Mouse (Mus musculus): ENCODE data around the gene Ptbp2.

Gene Ptbp2

DNA sequence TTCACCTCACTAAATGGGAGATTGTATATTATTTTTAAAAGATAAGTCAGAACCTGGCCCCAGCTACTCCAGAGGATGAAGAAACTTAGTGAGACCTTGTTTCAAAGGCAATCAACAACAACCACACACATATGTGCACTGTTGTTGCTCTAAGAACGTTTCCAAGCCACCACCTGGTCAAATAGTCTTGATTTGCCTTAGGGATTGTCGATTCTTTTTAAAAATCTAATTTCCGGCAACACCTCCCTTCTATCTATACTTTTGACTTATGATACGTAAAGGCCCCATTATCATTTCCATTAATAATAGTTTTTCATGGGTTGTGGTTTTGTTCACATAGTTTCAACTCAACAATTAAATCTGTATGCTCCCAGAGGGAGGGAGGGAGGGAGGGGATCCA is at the start of gene Ptbp2:
Gene Ptbp2, minus strand, starts transcription at position 101 of the 400 bp plus-strand sequence.
- DNase-seq (ENCODE audit: low read depth, low spot score) = no peak

DNA sequence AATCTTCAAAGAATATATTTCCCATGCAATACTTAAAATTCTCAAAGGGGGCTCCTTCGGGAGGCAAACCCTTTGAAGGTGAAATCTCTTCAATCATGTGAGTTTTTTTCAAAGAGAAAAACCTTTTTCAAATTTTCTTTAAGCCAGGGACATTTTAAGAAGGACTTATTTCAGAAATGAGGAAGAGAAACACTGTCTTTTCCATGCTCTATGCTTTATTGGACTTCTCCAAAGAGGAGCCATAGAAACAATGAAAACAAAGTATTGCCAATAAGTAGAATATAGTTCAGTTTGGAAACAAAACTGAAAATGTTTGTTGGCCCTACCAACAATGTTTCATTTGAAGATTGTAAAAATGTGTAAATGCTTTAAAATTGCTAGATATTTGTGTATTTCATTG is 30.4 kb upstream of the Ptbp2 start:
- no peak for DNase-seq (ENCODE audit: low read depth, low spot score)

DNA sequence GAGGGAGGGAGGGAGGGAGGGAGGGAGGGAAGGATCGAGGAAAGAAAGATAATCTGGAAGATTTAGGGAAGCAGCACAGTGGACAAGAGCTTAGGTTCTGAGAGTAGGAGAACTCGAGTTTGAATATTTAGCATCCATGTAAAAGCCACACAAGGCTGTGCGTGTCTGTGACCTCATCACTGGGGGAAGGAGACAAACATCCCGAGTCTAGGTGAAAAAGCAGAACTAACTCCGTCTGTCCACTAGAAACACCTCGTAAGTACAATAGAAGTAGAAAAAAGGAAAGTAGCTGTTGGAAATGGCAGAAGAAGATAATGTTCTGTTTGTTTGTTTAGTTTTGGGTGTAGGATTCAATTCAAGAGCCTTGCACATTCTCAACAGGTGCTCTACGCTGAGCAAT is 21.9 kb upstream of the Ptbp2 start:
- DNase-seq (ENCODE audit: low read depth, low spot score) = no peak

DNA sequence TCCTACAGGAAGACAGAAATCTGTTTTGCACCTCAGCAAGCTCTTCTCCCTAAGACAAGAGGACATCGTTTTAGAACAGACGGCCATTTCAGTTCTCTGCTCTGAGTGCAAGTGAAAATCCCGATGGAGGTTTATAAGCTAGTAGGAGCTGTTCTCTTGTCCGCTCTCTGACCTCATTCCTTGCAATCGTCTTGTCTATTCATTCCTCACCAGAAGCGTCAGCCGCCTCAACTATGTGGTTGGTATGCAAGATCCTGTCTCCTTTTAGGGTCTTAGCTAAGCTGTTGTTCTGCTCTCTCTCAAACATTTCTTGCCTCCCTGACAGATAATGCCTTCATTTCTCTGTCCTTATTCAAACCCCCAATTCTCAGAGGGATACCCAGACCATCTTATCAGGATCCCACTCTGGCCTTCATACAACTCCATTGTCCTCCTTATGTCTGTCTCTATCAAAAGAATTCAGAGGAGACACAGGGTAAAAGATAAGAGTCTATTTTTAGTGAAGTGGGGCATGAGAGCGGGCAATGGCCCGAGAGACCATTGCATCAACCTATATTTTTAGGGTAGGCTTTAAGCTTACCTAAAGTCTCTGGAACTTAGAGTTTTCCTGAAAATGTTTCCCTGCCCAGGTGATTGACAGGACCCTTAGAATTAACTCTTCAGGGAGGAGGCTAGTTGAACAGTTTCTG is 10.6 kb upstream of the Ptbp2 start:
- no peak for DNase-seq (ENCODE audit: low read depth, low spot score)

DNA sequence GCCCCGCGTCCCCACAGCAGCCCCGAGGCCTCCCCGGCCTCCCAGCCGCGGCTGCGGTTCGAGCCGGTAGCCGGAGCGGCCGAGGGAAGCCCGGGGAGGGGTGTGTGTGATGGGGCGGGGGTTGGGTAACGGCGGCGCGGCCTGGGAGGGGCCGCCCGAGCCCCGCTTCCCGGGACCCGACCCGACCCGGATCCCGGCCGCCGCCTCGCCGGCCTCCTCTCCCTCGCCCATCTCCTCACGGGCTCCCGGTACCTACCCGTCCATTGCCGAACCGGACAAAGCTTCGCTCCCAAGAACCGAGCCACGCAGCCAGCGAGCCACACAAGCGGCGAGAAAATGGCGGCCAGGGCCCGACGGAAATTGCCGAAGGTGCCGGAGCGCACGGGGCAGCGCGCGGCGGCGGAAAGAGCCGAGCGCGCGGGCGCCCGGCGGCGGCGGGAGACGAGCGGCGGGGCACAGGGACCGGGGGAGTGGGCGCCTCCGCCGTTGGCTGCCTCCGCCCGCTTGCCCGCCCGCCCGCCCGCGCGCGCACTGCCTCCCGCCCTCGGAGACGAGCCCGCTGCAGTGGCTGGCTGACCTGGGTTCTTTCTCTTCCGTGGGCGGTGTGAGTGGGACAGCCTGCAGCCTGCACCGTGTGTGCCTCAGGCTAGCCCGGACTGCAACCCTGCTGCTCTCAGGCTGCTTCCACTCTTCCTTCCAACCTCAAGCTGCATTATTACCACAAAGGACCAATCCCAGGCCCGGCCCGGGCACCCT is 1.1 kb downstream of the Ptbp2 start:
- peak; percentile 84 for DNase-seq (ENCODE audit: low read depth, low spot score)

DNA sequence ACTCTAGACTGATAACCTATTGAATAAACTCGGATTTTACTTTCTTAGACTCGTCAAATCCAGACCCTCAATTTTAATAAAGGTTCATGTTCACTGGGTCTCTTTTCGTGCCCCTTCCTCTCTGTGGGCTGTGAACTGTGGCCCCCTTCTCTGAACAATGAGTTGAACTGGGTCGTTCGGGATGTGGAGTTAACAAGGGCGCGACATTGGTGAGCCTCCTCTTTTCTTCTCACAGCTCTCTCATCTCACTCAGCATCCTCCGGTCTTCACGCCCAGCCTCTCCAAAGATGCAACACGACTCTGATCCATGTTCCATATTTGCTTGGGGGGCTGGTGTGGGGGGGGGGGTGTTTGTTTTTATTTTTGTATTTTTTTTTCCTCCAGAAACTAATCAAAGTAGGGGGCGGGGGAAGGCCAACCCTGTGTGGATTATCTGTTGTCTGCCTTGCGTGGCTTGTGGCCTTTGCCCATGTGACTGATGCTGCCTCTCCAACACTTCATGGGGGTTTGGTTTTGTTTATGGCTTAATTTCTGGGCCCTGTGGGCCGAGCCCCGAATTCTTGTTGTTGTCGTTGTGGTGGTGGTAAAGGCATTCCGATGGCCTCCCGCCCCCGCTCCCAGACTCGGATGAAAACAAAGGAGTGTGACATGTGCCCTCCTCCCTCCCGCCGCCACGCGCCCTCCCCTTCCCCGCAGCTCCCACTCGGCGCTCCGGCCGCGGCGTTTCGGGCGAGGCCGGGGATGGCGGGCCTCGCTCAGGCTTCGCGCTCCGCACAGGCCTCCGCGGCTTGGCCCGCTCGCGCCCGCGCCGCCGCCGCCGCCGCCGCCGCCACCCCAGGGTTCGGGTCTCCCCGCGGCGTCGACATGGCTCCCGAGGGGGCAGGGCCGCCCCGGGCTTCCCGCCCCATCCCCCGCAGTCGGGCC is 2.0 kb downstream of the Ptbp2 start:
- DNase-seq (ENCODE audit: low read depth, low spot score) = peak; percentile 60

DNA sequence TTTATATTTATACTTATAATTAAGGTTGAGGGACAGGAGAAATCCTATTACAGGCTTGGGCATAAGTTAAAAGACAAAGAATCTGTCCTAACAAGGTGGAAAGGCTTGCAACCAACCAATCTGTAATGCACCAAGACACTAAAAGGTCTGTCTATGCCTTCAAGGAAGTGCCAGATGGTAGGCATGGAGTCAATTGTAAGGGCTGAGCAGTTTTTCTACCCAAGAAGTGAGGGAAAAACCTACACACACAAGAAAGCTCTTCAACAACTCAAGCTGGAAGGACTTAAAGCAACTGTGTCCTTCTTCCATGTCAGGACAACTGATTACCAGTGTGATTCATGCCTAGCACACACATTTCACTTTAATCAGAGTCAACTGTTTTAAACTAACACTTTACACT is 3.4 kb downstream of the Ptbp2 start:
- DNase-seq (ENCODE audit: low read depth, low spot score) = peak; percentile 28

DNA sequence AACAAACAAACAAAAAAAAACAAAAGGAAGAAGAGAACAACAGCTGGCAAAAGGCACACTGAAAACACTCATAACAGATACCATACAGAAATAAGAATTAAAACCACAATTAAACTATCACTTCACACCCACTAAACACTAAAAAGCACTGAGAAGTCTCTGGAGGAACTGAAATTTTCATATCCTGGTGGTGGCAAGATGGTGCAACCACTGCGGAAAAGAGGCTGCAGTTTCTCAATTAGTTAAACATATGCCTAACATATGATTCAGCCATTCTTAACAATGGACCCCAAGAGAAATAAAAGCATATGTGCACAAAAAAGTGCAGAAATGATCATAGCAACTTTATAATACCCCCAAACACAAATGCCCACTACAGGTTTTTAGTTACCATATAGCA is 5.0 kb downstream of the Ptbp2 start:
- no peak for DNase-seq (ENCODE audit: low read depth, low spot score)

DNA sequence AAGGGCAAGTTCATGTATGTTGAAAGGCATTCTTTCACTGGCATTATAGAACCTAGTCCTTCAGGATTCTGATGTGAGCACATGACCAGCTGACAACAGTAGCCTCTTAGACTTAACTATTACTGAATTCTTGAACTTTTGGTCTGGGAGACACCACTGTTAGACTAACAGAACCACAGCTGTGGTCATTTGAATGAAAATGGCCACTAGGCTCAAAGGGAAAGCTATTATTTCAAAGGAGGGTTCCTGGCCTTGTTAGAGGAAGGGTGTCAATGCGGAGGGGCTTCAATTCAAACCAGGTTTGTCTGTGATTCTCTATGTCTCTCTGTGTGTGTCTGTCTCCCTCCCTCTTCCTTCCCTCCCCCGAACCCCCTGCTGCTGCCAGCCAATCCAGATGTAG is 5.8 kb downstream of the Ptbp2 start:
- DNase-seq (ENCODE audit: low read depth, low spot score) = no peak

DNA sequence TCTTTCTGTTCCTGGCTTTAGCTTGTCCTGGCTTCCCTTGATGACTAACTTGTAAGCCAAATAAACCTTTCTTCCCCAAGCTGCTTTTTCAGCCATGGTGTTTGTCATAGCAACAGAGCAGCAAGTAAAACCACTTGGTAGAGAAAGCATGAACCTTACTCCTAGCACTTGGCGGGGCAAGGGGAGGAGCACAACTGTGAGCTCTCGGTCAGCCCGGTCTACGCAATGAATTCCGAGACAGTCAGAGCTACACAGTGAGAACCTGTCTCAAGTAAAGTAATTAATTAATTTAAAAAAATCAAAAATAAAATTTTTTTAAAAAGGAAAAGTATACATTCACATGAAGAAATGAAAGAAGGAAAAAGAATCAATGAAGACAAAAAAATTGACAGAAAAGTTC is 8.1 kb downstream of the Ptbp2 start:
- no peak for DNase-seq (ENCODE audit: low read depth, low spot score)

DNA sequence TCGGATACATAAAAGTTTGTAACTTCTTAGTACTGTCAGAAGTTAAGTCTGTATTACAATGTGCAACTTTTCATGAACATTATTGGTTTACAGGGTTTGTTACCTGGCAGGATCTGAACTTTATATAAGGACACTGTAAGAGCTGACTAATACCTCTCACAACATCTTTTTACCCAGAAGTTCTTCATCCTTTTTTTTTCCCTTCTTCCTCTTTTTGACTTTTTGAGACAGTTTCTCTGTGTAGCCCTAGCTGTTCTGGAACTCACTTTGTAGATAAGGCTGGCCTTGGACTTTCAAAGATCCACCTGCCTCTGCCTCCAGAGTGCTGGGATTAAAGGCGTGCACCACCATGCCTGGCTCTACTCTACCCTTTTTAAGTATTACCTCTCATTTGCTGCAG is 11.5 kb downstream of the Ptbp2 start:
- DNase-seq (ENCODE audit: low read depth, low spot score) = no peak

DNA sequence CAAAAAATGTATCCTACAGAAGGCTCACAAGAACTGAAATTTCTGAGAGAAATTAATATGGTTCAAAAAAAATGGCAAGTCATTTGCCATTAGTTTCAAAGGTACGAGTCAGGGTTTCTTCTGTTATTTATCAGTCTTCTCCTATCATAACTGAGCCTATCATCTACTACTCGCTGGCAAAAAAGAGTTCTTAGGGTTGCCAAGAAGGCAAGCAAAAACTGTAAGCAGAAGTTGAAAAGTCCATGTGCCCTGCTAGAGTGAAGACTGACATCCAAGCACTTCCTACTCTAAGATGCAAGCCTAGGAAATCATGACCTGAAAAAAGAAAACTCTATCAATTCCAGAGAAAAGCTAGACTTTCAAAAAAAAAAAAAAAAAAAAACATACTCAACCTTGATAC is 20.5 kb downstream of the Ptbp2 start:
- DNase-seq (ENCODE audit: low read depth, low spot score) = no peak

DNA sequence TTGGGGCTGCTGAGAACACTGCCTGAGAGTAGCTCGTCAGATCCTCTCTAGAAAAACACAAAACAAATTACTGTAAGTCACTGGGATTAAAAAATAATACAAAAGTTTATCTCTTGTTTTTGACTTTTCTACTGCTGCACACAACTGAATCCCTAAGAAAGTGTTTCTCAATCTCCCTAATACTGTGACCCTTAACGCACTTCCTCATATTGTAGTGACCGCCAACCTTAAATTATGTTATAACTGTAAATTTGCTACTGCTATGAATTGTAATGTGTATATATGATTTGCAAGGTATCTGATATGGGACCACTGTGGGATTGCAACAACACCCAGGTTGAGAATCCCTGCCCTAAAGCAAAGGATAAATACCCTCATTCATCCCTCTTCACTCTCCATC is 22.5 kb downstream of the Ptbp2 start:
- no peak for DNase-seq (ENCODE audit: low read depth, low spot score)

DNA sequence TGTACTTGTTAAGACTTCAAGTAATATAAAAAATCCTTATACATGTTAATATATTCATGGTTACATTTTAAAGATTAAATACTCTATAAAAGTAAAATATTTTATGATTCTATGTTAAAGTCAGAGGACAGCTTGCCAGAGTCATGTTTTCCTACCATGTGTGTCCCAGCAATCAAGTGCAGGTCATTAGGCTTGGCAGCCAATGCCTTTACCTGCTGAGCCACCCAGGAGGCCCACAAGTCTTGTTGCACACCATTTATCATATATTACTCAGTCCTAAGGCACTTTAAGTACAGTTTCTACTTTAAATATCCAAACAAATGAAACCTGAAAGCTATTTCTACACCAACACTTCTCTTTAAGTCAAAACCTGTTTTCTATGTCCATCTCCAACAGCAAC is 30.5 kb downstream of the Ptbp2 start:
- DNase-seq (ENCODE audit: low read depth, low spot score) = no peak

DNA sequence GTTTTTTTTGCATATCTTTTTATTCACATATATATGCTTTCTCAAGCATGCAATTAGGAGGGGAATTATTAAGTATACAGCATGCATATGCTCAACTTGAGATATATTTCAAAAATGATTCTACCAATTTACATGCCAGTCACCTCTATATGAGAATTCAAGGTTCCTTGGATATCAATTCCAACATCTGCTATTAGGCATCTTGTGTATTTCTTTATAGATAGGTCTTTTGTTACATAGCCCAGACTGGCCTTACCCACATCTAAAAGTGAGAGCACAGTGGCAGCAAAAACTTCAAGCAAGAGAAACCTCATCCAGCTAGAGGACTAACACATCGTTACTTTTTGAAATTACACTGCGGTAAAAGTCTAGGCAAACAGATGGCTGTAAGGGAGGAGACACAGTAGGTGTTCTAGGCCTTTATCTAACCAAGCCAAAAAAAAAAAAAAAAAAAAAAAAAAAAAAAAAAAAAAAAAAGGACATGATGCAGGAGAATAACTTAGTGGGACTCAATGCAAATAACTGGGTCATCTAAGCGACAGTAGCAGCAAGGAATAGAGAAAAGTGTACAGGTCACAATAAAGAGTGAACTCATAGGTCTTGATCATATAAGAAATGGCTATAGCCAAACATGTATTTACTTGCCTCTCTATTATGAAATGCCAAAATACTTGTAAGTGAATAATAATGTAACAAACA is 34.6 kb downstream of the Ptbp2 start:
- no peak for DNase-seq (ENCODE audit: low read depth, low spot score)

DNA sequence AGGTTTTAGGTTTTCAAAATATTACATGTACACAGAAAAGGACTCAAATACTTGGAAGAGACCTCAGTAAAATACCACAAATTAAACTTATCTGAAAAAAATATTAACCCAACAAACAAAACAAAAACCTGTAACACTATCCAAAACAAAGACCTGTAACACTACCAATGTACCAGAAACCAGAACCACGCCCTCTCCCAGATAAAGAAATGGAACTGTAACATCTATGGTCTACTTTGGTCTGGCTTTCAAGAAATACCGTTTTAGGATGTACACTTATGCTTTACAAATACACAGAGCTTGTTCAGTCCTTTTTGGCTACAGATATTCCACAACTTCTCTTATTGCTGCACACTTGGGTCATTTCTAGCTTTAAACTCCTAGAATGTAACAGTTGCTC is 35.1 kb downstream of the Ptbp2 start:
- no peak for DNase-seq (ENCODE audit: low read depth, low spot score)

DNA sequence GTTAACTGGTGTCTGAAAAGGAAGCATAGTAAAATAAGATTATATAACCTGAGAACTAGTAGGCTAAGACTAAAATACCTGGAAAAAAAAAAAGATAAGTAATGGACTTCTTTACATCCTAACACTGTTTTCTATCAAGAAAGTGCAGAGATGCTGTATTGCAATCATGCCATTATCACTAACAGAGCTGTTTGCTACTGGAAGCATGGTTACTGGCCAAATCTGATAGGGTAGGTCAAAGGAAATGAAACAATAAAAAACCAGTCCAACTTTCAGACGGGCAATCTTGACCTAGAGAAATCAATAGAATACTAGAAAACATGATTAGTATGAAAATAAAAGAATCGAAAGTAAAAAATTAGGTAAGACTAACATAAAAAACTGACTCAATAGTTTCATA is 37.6 kb downstream of the Ptbp2 start:
- no peak for DNase-seq (ENCODE audit: low read depth, low spot score)

DNA sequence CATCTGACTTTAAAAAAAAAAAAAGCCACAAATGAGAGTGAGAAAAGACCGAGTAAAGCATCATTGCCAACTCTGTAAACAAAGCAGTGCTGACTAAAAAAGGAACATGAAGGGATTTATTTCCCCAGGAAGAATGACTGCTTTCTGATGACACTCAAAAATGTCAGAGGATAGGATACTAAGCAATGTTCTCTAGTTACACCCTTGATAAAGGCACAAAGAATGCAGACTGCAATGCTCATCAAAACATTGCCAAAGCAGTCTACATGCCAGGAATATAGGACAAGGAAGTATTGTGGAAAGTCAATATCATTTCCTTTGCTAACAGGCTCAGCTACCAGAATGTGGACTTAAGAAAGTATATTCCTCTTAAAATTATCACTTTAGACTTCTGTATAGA is 38.5 kb downstream of the Ptbp2 start:
- DNase-seq (ENCODE audit: low read depth, low spot score) = no peak

DNA sequence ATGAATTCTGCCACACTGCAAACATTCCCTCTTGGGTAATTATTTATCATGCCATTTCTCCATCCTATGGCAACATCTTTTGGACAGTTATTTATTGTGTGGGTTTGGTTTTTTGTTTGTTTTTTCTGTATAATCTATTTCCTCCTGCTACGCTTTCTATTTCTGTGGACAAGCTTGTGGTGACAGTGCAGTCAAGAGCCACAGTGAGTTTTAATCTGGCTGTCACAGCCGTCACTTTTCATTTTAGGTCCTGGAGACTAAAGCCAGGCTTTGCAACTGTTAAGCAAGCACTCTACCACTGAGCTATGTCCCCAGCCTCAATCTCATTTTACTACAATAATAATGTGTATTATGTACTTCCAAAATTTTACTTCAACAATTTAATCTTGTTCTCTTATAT is 54.4 kb downstream of the Ptbp2 start:
- no peak for DNase-seq (ENCODE audit: low read depth, low spot score)

DNA sequence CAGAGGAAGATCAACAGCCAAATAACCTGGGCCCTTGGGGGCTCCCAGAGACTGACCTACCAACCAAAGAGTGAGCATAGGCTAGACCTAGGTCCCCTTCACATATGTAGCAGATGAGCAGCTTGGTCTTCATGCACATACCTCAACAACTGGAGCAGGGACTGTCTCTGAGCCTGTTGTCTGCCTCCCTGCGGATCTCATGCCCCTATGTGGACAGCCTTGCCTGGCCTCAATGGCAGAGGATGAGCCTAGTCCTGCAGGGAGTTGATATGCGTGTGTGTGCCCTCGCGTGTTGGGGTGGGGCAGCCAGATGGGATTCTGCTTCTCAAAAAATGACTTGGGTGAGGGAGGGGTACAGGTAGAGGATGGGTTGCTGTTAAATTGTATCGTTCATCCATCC is 72.2 kb downstream of the Ptbp2 start:
- DNase-seq (ENCODE audit: low read depth, low spot score) = no peak

DNA sequence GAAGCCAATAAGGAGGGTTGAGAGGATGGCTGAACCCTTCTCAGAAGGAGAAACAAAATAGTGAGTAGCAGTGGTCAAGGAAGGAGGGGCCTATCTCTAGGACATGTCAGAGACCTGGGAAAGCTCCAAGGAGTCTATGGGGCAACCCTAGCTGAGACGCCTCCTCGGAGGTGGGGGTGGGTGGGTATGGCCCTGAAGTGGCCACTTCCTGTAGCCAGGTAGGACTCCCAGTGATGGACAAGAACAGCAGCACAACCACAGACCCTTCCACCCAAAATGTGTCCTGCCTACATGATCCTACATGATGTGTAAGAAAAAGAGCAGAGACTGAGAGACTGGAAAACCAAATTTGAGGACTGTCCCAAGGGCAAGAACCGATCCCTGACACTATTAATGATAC is 72.8 kb downstream of the Ptbp2 start:
- DNase-seq (ENCODE audit: low read depth, low spot score) = no peak

DNA sequence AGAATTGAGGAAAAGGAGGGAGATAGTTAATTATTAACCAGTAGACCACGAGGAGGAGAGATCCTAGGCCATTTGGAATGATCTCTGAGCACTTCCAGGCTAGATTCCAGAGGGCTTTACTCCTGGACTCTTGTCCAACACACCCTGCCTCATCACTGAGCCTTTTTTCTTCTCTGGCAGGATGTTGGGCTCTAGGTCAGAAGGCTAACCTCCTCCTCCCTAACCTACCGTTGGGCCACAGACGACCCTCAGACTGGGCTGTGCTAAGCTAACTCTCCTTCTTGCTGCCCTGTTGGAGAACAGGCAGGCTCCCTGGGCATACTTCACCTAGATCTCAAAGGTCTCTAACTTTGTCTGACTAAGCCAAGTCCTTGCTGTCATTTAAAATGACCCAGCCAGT is 82.8 kb downstream of the Ptbp2 start:
- no peak for DNase-seq (ENCODE audit: low read depth, low spot score)
